Comparison of ENCODE assay signal across 9 mouse cellular contexts in genomic region chr1:35823981-35824880, GRCm38 (mm10).
A peak's percentile ranks its signal among the peaks of the same experiment; 100 is the strongest.
DNase-seq lines count a peak whose midpoint lies in the region; ATAC-seq and TF ChIP-seq lines count a peak whose summit lies in the region.
"Had no signal": no experiment of that assay in that cellular context is flagged by ENCODE, and none has a peak within 500 bp of the region (broad histone marks: within the 10 kb centered on the region; RNA-seq: fewer than 3 reads in every experiment).

No protein-coding gene starts in this region.

- H3K4me2 ChIP-seq in heart, embryonic 13.5 days: peak overlapping the region; percentile 41
- H3K4me2 ChIP-seq in neural tube, embryonic 15.5 days: no peak overlapping the region
- H3K4me2 ChIP-seq in midbrain, postnatal 0 days (ENCODE audit: low read depth, low read length, poor library complexity, severe bottlenecking): no peak overlapping the region

- H3K36me3 ChIP-seq in heart, embryonic 13.5 days: no peaks in the 10 kb centered on the region
- H3K36me3 ChIP-seq in heart, adult 2 months (ENCODE audit: control insufficient read depth, insufficient read depth, low read length): no peaks in the 10 kb centered on the region
- no peaks in the 10 kb centered on the region for H3K36me3 ChIP-seq in neural tube, embryonic 15.5 days
- H3K36me3 ChIP-seq in midbrain, postnatal 0 days (ENCODE audit: insufficient read depth, low read length): no peaks in the 10 kb centered on the region

- ATAC-seq in heart, embryonic 13.5 days (ENCODE audit: extremely low read depth, insufficient number of reproducible peaks, low FRiP score, low TSS enrichment): no peak
- no peak for ATAC-seq in neural tube, embryonic 15.5 days (ENCODE audit: low FRiP score)
- no peak for ATAC-seq in midbrain, postnatal 0 days (ENCODE audit: low FRiP score)

- TF ChIP-seq EP300 in heart, adult 2 months (IDR thresholded peaks at IDR 0.05; ENCODE audit: insufficient read depth, low read depth, low read length): no peak

- H3K4me1 ChIP-seq in heart, embryonic 13.5 days: peaks cover 21% of the 10 kb centered on the region
- H3K4me1 ChIP-seq in heart, adult 2 months (ENCODE audit: control insufficient read depth, insufficient read depth, low read length): no peaks in the 10 kb centered on the region
- peaks cover 6% of the 10 kb centered on the region for H3K4me1 ChIP-seq in neural tube, embryonic 15.5 days
- 0 out of 2 replicates have a peak, but pooled peaks cover 6% of the 10 kb centered on the region for H3K4me1 ChIP-seq in midbrain, postnatal 0 days (ENCODE audit: insufficient read depth, low read length)

- peak overlapping the region; percentile 33; the same call in 1 of the 2 replicates for H3K9ac ChIP-seq in heart, embryonic 13.5 days
- no peak overlapping the region for H3K9ac ChIP-seq in heart, adult 2 months (ENCODE audit: low read depth, low read length)
- H3K9ac ChIP-seq in neural tube, embryonic 15.5 days (replicated peaks): no peak overlapping the region
- H3K9ac ChIP-seq in midbrain, postnatal 0 days (replicated peaks; ENCODE audit: low read length, poor library complexity, severe bottlenecking): no peak overlapping the region

- H3K79me2 ChIP-seq in heart, adult 2 months (replicated peaks; ENCODE audit: control insufficient read depth, insufficient read depth, low read length): no peaks in the 10 kb centered on the region

- intact Hi-C loops in heart, adult 2 months (cut with DNase I): no loop called here

- no peak for TF ChIP-seq CTCF in heart, adult 2 months (IDR thresholded peaks at IDR 0.05)
- no peak for TF ChIP-seq CTCF in midbrain, postnatal 0 days (IDR thresholded peaks at IDR 0.05)

- DNase-seq in heart, adult 2 months: no peak
- peak; percentile 44 for DNase-seq in neural tube, embryonic 10.5 days (ENCODE audit: extremely low spot score, low spot score)
- DNase-seq in embryo, embryonic 10.5 days (ENCODE audit: low spot score): peak; percentile 44
- DNase-seq in midbrain, postnatal 0 days (ENCODE audit: low spot score): peak; percentile 50
- DNase-seq in lung, adult 18-20 months: no peak
- DNase-seq: kidney, adult 18-20 months; lung, adult 2 months had no signal

- no peak for TF ChIP-seq POLR2A in heart, adult 2 months (IDR thresholded peaks at IDR 0.05; ENCODE audit: insufficient read depth, low read depth, low read length)

- no peaks in the 10 kb centered on the region for H3K9me3 ChIP-seq in heart, embryonic 13.5 days
- H3K9me3 ChIP-seq in neural tube, embryonic 15.5 days (replicated peaks): no peaks in the 10 kb centered on the region
- H3K9me3 ChIP-seq in midbrain, postnatal 0 days (ENCODE audit: low read length): no peaks in the 10 kb centered on the region

- no peak overlapping the region for H3K27ac ChIP-seq in heart, embryonic 13.5 days (replicated peaks)
- H3K27ac ChIP-seq in heart, adult 2 months: no peak overlapping the region
- H3K27ac ChIP-seq in neural tube, embryonic 15.5 days (replicated peaks): no peak overlapping the region
- no peak overlapping the region for H3K27ac ChIP-seq in midbrain, postnatal 0 days (ENCODE audit: low read depth, low read length)

- WGBS in heart, embryonic 13.5 days: 40% methylated on average over 24 of the region's 24 CpGs
- WGBS in heart, adult 2 months: 42% methylated on average over 24 of the region's 24 CpGs
- 60% methylated on average over 24 of the region's 24 CpGs for WGBS in neural tube, embryonic 15.5 days
- 63% methylated on average over 23 of the region's 24 CpGs for WGBS in midbrain, postnatal 0 days

- no peak overlapping the region for H3K4me3 ChIP-seq in heart, embryonic 13.5 days
- H3K4me3 ChIP-seq in heart, adult 2 months: no peak overlapping the region
- no peak overlapping the region for H3K4me3 ChIP-seq in neural tube, embryonic 15.5 days (replicated peaks)
- no peak overlapping the region for H3K4me3 ChIP-seq in midbrain, postnatal 0 days (ENCODE audit: low read depth, low read length)

- no peaks in the 10 kb centered on the region for H3K27me3 ChIP-seq in heart, embryonic 13.5 days (replicated peaks)
- no peaks in the 10 kb centered on the region; the same call in 1 of the 2 replicates for H3K27me3 ChIP-seq in heart, adult 2 months (ENCODE audit: control insufficient read depth, insufficient read depth, low read length)
- no peaks in the 10 kb centered on the region for H3K27me3 ChIP-seq in neural tube, embryonic 15.5 days (replicated peaks)
- no peaks in the 10 kb centered on the region for H3K27me3 ChIP-seq in midbrain, postnatal 0 days (ENCODE audit: insufficient read depth, low read length)

Comparison
In these comparisons a context has a peak if more than half of its experiments do, and no peak if none do; other contexts are left out.
1. DNase-seq: peak in neural tube, embryonic 10.5 days (single experiment), embryo, embryonic 10.5 days (single experiment) and midbrain, postnatal 0 days (single experiment); none in heart, adult 2 months (0 of 2) and lung, adult 18-20 months (0 of 2).